Mouse (Mus musculus) embryonic facial prominence, embryonic 12.5 days (tissue): ENCODE data around the gene Aox4. TPM values are rescaled to one million over a fixed set of nuclear protein-coding genes. Genes with fewer than 3 reads are reported as not detected.

ENCODE experiments used
- ATAC-seq: fragments of 200-750 bp; cut with Nextera tagmentation; 2 replicates; pipeline ENCODE4 v1.8.0; 2017; ENCODE audit not compliant: insufficient number of reproducible peaks, insufficient read depth, low FRiP score, low TSS enrichment
- H3K27ac ChIP-seq: fragments of 300-500 bp; sonication (generic); 2 replicates; pipeline ENCODE4 v1.5.1; 2016; ENCODE audit warnings: mild to moderate bottlenecking
- H3K27me3 ChIP-seq: fragments of 300-500 bp; sonication (generic); 2 replicates; pipeline ENCODE4 v1.6.1; 2016; ENCODE audit warnings: mild to moderate bottlenecking, moderate library complexity
- H3K36me3 ChIP-seq: fragments of 300-500 bp; sonication (generic); 2 replicates; pipeline ENCODE4 v1.6.1; 2016; ENCODE audit warnings: mild to moderate bottlenecking
- H3K4me1 ChIP-seq: fragments of 300-500 bp; sonication (generic); 2 replicates; pipeline ENCODE4 v1.6.1; 2016
- H3K4me2 ChIP-seq: fragments of 300-500 bp; sonication (generic); replicated peaks from 2 replicates; pipeline ENCODE4 v1.6.1; 2016; ENCODE audit warnings: mild to moderate bottlenecking, moderate library complexity
- H3K4me3 ChIP-seq: fragments of 300-500 bp; sonication (generic); 2 replicates; pipeline ENCODE4 v1.5.1; 2016; ENCODE audit warnings: mild to moderate bottlenecking
- H3K9ac ChIP-seq: fragments of 300-500 bp; sonication (generic); 2 replicates; pipeline ENCODE4 v1.6.1; 2016; ENCODE audit warnings: mild to moderate bottlenecking, moderate library complexity
- H3K9me3 ChIP-seq: fragments of 300-500 bp; sonication (generic); 2 replicates; pipeline ENCODE4 v1.6.1; 2016; ENCODE audit warnings: mild to moderate bottlenecking, moderate library complexity
- WGBS: fragments of 180-500 bp; shearing (Covaris S2); methylation state at CpG from one replicate; pipeline ENCODE4 v1.1.7; 2016; 5-methylcytosine and 5-hydroxymethylcytosine counted together
- polyA plus RNA-seq: library from polyadenylated mRNA; unstranded; fragments of >200 nt; fragmentation: Nextera tagmentation; extraction: Ambion mirVana; gene quantifications from 2 replicates; pipeline ENCODE4 v1.2.1, GENCODE M21; 2016

Aox4 gene
- polyA plus RNA-seq, 1 experiment from 2014 or later: 0.14 TPM

- no peaks in the 10 kb centered on the region for H3K27me3 ChIP-seq
- H3K36me3 ChIP-seq: no peaks in the 10 kb centered on the region
- no peaks in the 10 kb centered on the region for H3K9me3 ChIP-seq
- H3K27ac ChIP-seq: no peak overlapping the region
- 67% methylated on average over 4 of the region's 4 CpGs for WGBS
- no peak overlapping the region for H3K4me2 ChIP-seq
- H3K9ac ChIP-seq: no peak overlapping the region
- no peak for ATAC-seq
- H3K4me3 ChIP-seq: no peak overlapping the region
- peaks cover 8% of the 10 kb centered on the region; the same call in 1 of the 2 replicates for H3K4me1 ChIP-seq
These were observed 71.4 kb downstream of the Aox4 start for GRCm38 (mm10) chr1:58281625-58281988.

GRCm38 (mm10) chr1:58284505-58284904, 74.3 kb downstream of the Aox4 start:
- no peaks in the 10 kb centered on the region for H3K36me3 ChIP-seq
- H3K27me3 ChIP-seq: no peaks in the 10 kb centered on the region
- no peak for ATAC-seq
- H3K9ac ChIP-seq: no peak overlapping the region
- no peak overlapping the region for H3K27ac ChIP-seq
- H3K4me1 ChIP-seq: peaks cover 5% of the 10 kb centered on the region; the same call in 1 of the 2 replicates
- H3K4me2 ChIP-seq: no peak overlapping the region
- H3K9me3 ChIP-seq: no peaks in the 10 kb centered on the region
- WGBS: 48% methylated on average over 7 of the region's 7 CpGs
- H3K4me3 ChIP-seq: no peak overlapping the region

- ATAC-seq: no peak
- H3K4me2 ChIP-seq: no peak overlapping the region
- H3K27ac ChIP-seq: no peak overlapping the region
- no peaks in the 10 kb centered on the region for H3K36me3 ChIP-seq
- H3K9me3 ChIP-seq: no peaks in the 10 kb centered on the region
- 84% methylated on average over 3 of the region's 3 CpGs for WGBS
- H3K4me3 ChIP-seq: no peak overlapping the region
- H3K9ac ChIP-seq: no peak overlapping the region
- no peaks in the 10 kb centered on the region for H3K27me3 ChIP-seq
- H3K4me1 ChIP-seq: peaks cover 15% of the 10 kb centered on the region
These were observed 77.9 kb downstream of the Aox4 start for GRCm38 (mm10) chr1:58288091-58288490.

- Histone ChIP-seq H3K36me3 (no peaks in the 10 kb centered on the region), H3K4me2 (no peak overlapping the region), H3K27me3 (no peaks in the 10 kb centered on the region), H3K27ac (no peak overlapping the region), H3K9me3 (no peaks in the 10 kb centered on the region), H3K9ac (no peak overlapping the region), H3K4me3 (no peak overlapping the region), H3K4me1 (peaks cover 15% of the 10 kb centered on the region)
- ATAC-seq: no peak
- WGBS: 38% methylated on average over 16 of the region's 16 CpGs
These were observed 79.8 kb downstream of the Aox4 start for GRCm38 (mm10) chr1:58289863-58290469.

GRCm38 (mm10) chr1:58291394-58292300, 81.5 kb downstream of the Aox4 start:
- peak; percentile 44; the same call in 1 of the 2 replicates for ATAC-seq
- no peaks in the 10 kb centered on the region for H3K9me3 ChIP-seq
- no peaks in the 10 kb centered on the region for H3K27me3 ChIP-seq
- H3K36me3 ChIP-seq: no peaks in the 10 kb centered on the region
- WGBS: 39% methylated on average over 13 of the region's 13 CpGs
- H3K4me1 ChIP-seq: peaks cover 15% of the 10 kb centered on the region
- no peak overlapping the region for H3K9ac ChIP-seq
- H3K4me2 ChIP-seq: no peak overlapping the region
- H3K27ac ChIP-seq: 0 out of 2 replicates have a peak overlapping the region, but pooled peaks have one; percentile 52
- no peak overlapping the region for H3K4me3 ChIP-seq

GRCm38 (mm10) chr1:58294730-58295129, 84.5 kb downstream of the Aox4 start:
- no peaks in the 10 kb centered on the region for H3K27me3 ChIP-seq
- no peaks in the 10 kb centered on the region for H3K9me3 ChIP-seq
- no peak overlapping the region for H3K27ac ChIP-seq
- ATAC-seq: no peak
- peaks cover 15% of the 10 kb centered on the region for H3K4me1 ChIP-seq
- H3K9ac ChIP-seq: no peak overlapping the region
- H3K36me3 ChIP-seq: no peaks in the 10 kb centered on the region
- no peak overlapping the region for H3K4me2 ChIP-seq
- WGBS: 87% methylated on average over 5 of the region's 5 CpGs
- no peak overlapping the region for H3K4me3 ChIP-seq

- no peaks in the 10 kb centered on the region for H3K9me3 ChIP-seq
- no peaks in the 10 kb centered on the region for H3K27me3 ChIP-seq
- H3K4me3 ChIP-seq: no peak overlapping the region
- no peak overlapping the region for H3K9ac ChIP-seq
- H3K4me2 ChIP-seq: no peak overlapping the region
- 1% methylated on average over 7 of the region's 7 CpGs for WGBS
- H3K36me3 ChIP-seq: no peaks in the 10 kb centered on the region
- peaks cover 14% of the 10 kb centered on the region for H3K4me1 ChIP-seq
- H3K27ac ChIP-seq: no peak overlapping the region
- ATAC-seq: peak; percentile 62; the same call in 1 of the 2 replicates
These were observed 86.1 kb downstream of the Aox4 start for GRCm38 (mm10) chr1:58296278-58296677.

- no peaks in the 10 kb centered on the region for H3K9me3 ChIP-seq
- no peak for ATAC-seq
- H3K36me3 ChIP-seq: no peaks in the 10 kb centered on the region
- no peak overlapping the region for H3K27ac ChIP-seq
- H3K9ac ChIP-seq: no peak overlapping the region
- H3K4me1 ChIP-seq: peaks cover 8% of the 10 kb centered on the region
- H3K4me2 ChIP-seq: no peak overlapping the region
- H3K4me3 ChIP-seq: no peak overlapping the region
- 63% methylated on average over 4 of the region's 4 CpGs for WGBS
- no peaks in the 10 kb centered on the region for H3K27me3 ChIP-seq
These were observed 86.6 kb downstream of the Aox4 start for GRCm38 (mm10) chr1:58296821-58297220.

GRCm38 (mm10) chr1:58298347-58298746, 88.2 kb downstream of the Aox4 start:
- no peaks in the 10 kb centered on the region for H3K9me3 ChIP-seq
- no peaks in the 10 kb centered on the region for H3K36me3 ChIP-seq
- H3K27me3 ChIP-seq: no peaks in the 10 kb centered on the region
- no peak overlapping the region for H3K27ac ChIP-seq
- no peak for ATAC-seq
- H3K4me1 ChIP-seq: 0 out of 2 replicates have a peak, but pooled peaks cover under 1% of the 10 kb centered on the region
- H3K4me2 ChIP-seq: no peak overlapping the region
- WGBS: 78% methylated on average over 6 of the region's 6 CpGs
- no peak overlapping the region for H3K4me3 ChIP-seq
- no peak overlapping the region for H3K9ac ChIP-seq

GRCm38 (mm10) chr1:58301073-58301472, 90.9 kb downstream of the Aox4 start:
- Histone ChIP-seq H3K4me3 (no peak overlapping the region), H3K27me3 (no peaks in the 10 kb centered on the region), H3K9ac (no peak overlapping the region), H3K4me2 (no peak overlapping the region), H3K27ac (no peak overlapping the region), H3K9me3 (no peaks in the 10 kb centered on the region), H3K36me3 (no peaks in the 10 kb centered on the region), H3K4me1 (0 out of 2 replicates have a peak, but pooled peaks cover 7% of the 10 kb centered on the region)
- ATAC-seq: no peak
- 91% methylated on average over 7 of the region's 7 CpGs for WGBS

- Histone ChIP-seq H3K27ac (no peak overlapping the region), H3K4me1 (0 out of 2 replicates have a peak, but pooled peaks cover 7% of the 10 kb centered on the region), H3K9ac (no peak overlapping the region), H3K9me3 (no peaks in the 10 kb centered on the region), H3K4me2 (no peak overlapping the region), H3K27me3 (no peaks in the 10 kb centered on the region), H3K36me3 (no peaks in the 10 kb centered on the region), H3K4me3 (no peak overlapping the region)
- WGBS: 49% methylated on average over 6 of the region's 6 CpGs
- no peak for ATAC-seq
These were observed 91.8 kb downstream of the Aox4 start for GRCm38 (mm10) chr1:58302015-58302414.

GRCm38 (mm10) chr1:58303009-58303408, 92.8 kb downstream of the Aox4 start:
- no peak overlapping the region for H3K9ac ChIP-seq
- no peak for ATAC-seq
- 86% methylated on average over 6 of the region's 6 CpGs for WGBS

More at GRCm38 (mm10) chr1:58303009-58303408, 92.8 kb downstream of the Aox4 start:
- Histone ChIP-seq H3K27ac (no peak overlapping the region), H3K36me3 (no peaks in the 10 kb centered on the region), H3K4me1 (0 out of 2 replicates have a peak, but pooled peaks cover 7% of the 10 kb centered on the region), H3K4me2 (no peak overlapping the region), H3K9me3 (no peaks in the 10 kb centered on the region), H3K27me3 (no peaks in the 10 kb centered on the region), H3K4me3 (no peak overlapping the region)
